Mouse (Mus musculus) liver, adult 2 months (tissue): Measurements from ENCODE around the gene Mtch1.

Experiments used
- CTCF ChIP-seq: fragments of 200-500 bp; IDR thresholded peaks from 2 replicates; pipeline ENCODE4 v1.5.1; 2011; ENCODE audit warnings: low read depth, low read length, control low read depth
- POLR2A ChIP-seq: fragments of 200-500 bp; IDR thresholded peaks from 2 replicates; pipeline ENCODE4 v1.6.1; 2011; ENCODE audit warnings: low read length, control low read depth; ENCODE audit not compliant: insufficient read depth; ENCODE audit errors: extremely low read depth

DNA sequence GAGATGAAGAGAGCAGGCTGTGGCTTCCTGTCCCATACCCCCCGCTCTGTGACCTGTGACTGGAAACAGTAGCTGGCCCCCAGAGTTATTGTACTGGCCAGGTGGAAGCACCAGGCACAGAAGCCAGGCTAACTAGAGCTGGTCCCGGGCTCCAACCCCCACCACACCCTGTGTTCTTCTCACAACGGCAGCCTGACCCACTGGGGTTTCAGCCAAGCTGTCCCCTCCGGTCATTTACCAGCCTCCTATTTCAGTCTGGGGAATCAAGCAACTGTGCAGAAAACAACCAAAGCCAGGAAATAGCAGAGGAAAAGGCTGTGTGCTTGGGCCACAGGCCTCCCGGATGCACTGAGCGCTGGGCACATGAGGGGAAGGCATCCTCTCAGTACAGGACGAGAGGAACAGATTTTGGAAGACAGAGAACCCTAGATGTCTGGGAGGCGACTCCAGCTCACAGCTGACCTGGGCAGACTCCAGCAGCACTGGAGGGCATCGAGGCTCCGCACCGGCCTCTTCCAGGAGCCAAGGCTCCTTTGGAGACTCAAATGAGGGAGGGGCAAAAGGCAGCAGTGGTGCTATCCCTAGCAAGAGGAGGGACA, 8.5 kb downstream of the Mtch1 start:
- TF ChIP-seq CTCF (no peak), POLR2A (no peak)
